Mouse (Mus musculus): ENCODE measurements around the gene Cc2d1a. TPM values are rescaled to one million over a fixed set of nuclear protein-coding genes. Genes with fewer than 3 reads are reported as not detected.

Gene Cc2d1a
- polyA plus RNA-seq, 1 experiment = not detected

DNA sequence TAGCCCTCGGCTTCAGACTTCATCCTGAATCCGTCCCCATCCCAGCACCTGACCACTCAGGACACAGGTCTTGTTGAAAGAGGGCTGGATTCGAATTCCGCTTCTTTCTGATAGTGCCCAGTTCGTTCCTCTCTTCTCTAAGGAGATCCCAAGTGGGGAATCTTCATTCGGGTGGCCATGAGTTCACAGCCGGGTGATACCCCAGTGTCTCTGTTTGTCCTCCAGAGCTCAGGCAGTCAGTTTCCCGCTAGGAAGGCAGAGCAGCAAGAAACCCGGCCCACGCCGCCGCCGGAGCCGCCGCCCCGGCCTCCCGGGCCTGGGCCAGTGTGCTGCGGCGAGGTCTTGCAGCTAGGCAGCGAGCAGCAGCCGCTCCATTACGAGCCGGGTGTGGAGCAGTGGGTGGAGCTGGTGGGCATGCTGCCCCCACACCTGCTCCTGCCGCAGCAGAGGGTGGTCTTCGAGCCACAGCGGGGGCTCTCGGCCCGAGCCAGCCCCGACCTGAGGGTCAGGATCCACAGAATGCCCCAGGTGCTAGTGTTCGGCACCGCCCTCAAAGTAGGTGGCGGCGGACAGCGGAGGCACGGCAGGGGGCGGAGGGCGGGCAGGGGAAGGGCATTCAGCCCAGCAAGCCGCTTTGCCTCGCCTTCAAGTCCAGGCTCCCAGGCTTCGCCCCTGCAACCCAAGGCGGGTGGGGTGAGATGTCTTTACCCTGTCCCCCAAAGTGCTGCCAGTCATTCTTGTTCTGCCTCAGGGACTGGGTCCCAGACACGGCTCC is 63.2 kb downstream of the Cc2d1a start:
- 55% methylated on average over 41 of the region's 42 CpGs for WGBS
- TF ChIP-seq CTCF (IDR thresholded peaks at IDR 0.05; ENCODE audit: insufficient read depth, low read depth, low read length) (no peak), POLR2A (IDR thresholded peaks at IDR 0.05; ENCODE audit: insufficient read depth, low read depth, low read length) (no peak)
- peaks cover 20% of the 10 kb centered on the region for H3K4me1 ChIP-seq (ENCODE audit: control insufficient read depth, insufficient read depth, low read length)
- no peak overlapping the region for H3K4me3 ChIP-seq (ENCODE audit: insufficient read depth, low read depth, low read length)
- no peak overlapping the region for H3K27ac ChIP-seq (ENCODE audit: insufficient read depth, low read depth, low read length)

DNA sequence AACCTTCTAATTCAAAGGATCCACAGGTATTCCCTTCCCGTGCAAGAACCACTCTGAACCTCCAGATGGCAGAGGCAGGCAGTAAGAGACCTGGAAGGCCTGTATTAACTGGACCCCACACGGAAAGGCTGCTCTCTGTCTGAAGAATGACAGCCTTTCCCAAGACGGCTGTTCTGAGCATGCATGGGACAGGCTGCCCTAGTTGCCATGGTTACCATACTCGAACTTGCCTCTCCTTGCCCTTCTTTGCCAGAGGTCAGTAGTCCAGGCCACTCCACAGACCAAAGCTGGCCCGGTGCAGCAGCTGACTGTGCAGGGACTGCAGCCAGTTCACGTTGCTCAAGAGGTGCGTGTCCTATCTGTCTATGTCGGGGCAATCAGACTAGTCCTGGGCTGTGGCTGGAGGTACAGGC is 63.9 kb downstream of the Cc2d1a start:
- Histone ChIP-seq H3K4me1 (ENCODE audit: control insufficient read depth, insufficient read depth, low read length) (peaks cover 20% of the 10 kb centered on the region), H3K4me3 (ENCODE audit: insufficient read depth, low read depth, low read length) (no peak overlapping the region), H3K27ac (ENCODE audit: insufficient read depth, low read depth, low read length) (no peak overlapping the region)
- 51% methylated on average over 8 of the region's 8 CpGs for WGBS
- no peak for TF ChIP-seq CTCF (IDR thresholded peaks at IDR 0.05; ENCODE audit: insufficient read depth, low read depth, low read length)
- no peak for TF ChIP-seq POLR2A (IDR thresholded peaks at IDR 0.05; ENCODE audit: insufficient read depth, low read depth, low read length)

Other genes starting within 250 kb of the Cc2d1a start
- gene Adgrl1, start 247.8 kb downstream of the Cc2d1a start, polyA plus RNA-seq (2012; ENCODE audit: insufficient read depth, insufficient read length, low replicate concordance, missing spikeins) = 113 TPM in 1 of 2 replicates, not detected in the other
- not detected in 2 replicates for gene Gm10644, start 192.7 kb downstream of the Cc2d1a start, polyA plus RNA-seq (2012; ENCODE audit: insufficient read depth, insufficient read length, low replicate concordance, missing spikeins)
- gene Asf1b, start 192.4 kb downstream of the Cc2d1a start, polyA plus RNA-seq (2012; ENCODE audit: insufficient read depth, insufficient read length, low replicate concordance, missing spikeins) = not detected in 2 replicates
- gene Prkaca, start 174.9 kb downstream of the Cc2d1a start, polyA plus RNA-seq (2012; ENCODE audit: insufficient read depth, insufficient read length, low replicate concordance, missing spikeins) = 203 TPM in 1 of 2 replicates, not detected in the other
- gene Samd1, start 150.3 kb downstream of the Cc2d1a start, polyA plus RNA-seq (2012; ENCODE audit: insufficient read depth, insufficient read length, low replicate concordance, missing spikeins) = not detected in 2 replicates
- gene 1700067K01Rik, start 146.4 kb downstream of the Cc2d1a start, polyA plus RNA-seq (2012; ENCODE audit: insufficient read depth, insufficient read length, low replicate concordance, missing spikeins) = not detected in 2 replicates
- not detected in 2 replicates for gene 2210011C24Rik, start 135.8 kb downstream of the Cc2d1a start, polyA plus RNA-seq (2012; ENCODE audit: insufficient read depth, insufficient read length, low replicate concordance, missing spikeins)
- gene Palm3, start 126.5 kb downstream of the Cc2d1a start, polyA plus RNA-seq (2012; ENCODE audit: insufficient read depth, insufficient read length, low replicate concordance, missing spikeins) = not detected in 2 replicates
- not detected in 2 replicates for gene Il27ra, start 105.3 kb downstream of the Cc2d1a start, polyA plus RNA-seq (2012; ENCODE audit: insufficient read depth, insufficient read length, low replicate concordance, missing spikeins)
- not detected in 2 replicates for gene Rln3, start 102.9 kb downstream of the Cc2d1a start, polyA plus RNA-seq (2012; ENCODE audit: insufficient read depth, insufficient read length, low replicate concordance, missing spikeins)
- gene Gm10643, start 82.8 kb downstream of the Cc2d1a start, polyA plus RNA-seq (2012; ENCODE audit: insufficient read depth, insufficient read length, low replicate concordance, missing spikeins) = not detected in 2 replicates
- not detected in 2 replicates for gene Rfx1, start 81.1 kb downstream of the Cc2d1a start, polyA plus RNA-seq (2012; ENCODE audit: insufficient read depth, insufficient read length, low replicate concordance, missing spikeins)
- gene Dcaf15, start 43.2 kb downstream of the Cc2d1a start, polyA plus RNA-seq (2012; ENCODE audit: insufficient read depth, insufficient read length, low replicate concordance, missing spikeins) = not detected in 2 replicates
- gene Podnl1, start 21.9 kb downstream of the Cc2d1a start, polyA plus RNA-seq (2012; ENCODE audit: insufficient read depth, insufficient read length, low replicate concordance, missing spikeins) = not detected in 2 replicates
- gene 4930432K21Rik, start 89 bp upstream of the Cc2d1a start, polyA plus RNA-seq (2012; ENCODE audit: insufficient read depth, insufficient read length, low replicate concordance, missing spikeins) = not detected in 2 replicates
- gene Nanos3, start 37.3 kb upstream of the Cc2d1a start, polyA plus RNA-seq (2012; ENCODE audit: insufficient read depth, insufficient read length, low replicate concordance, missing spikeins) = not detected in 2 replicates
- gene Zswim4, start 89.1 kb upstream of the Cc2d1a start, polyA plus RNA-seq (2012; ENCODE audit: insufficient read depth, insufficient read length, low replicate concordance, missing spikeins) = 65.7 TPM in 1 of 2 replicates, not detected in the other
- gene D8Ertd738e, start 101.8 kb upstream of the Cc2d1a start, polyA plus RNA-seq (2012; ENCODE audit: insufficient read depth, insufficient read length, low replicate concordance, missing spikeins) = not detected in 2 replicates
- not detected in 2 replicates for gene Mri1, start 109.4 kb upstream of the Cc2d1a start, polyA plus RNA-seq (2012; ENCODE audit: insufficient read depth, insufficient read length, low replicate concordance, missing spikeins)
- gene Ccdc130, start 122.4 kb upstream of the Cc2d1a start, polyA plus RNA-seq (2012; ENCODE audit: insufficient read depth, insufficient read length, low replicate concordance, missing spikeins) = not detected in 2 replicates
- not detected in 2 replicates for gene Cacna1a, start 240.5 kb upstream of the Cc2d1a start, polyA plus RNA-seq (2012; ENCODE audit: insufficient read depth, insufficient read length, low replicate concordance, missing spikeins)